Mouse (Mus musculus) forebrain, embryonic 12.5 days (tissue): ENCODE data around the gene Gprc5b. TPM values are rescaled to one million over a fixed set of nuclear protein-coding genes. Genes with fewer than 3 reads are reported as not detected.

Experiments
- ATAC-seq: fragments of 200-750 bp; cut with Nextera tagmentation; 2 replicates; pipeline ENCODE4 v1.8.0; 2017; ENCODE audit warnings: moderate TSS enrichment; ENCODE audit not compliant: low FRiP score
- H3K27ac ChIP-seq: fragments of 300-500 bp; sonication (generic); 2 replicates; pipeline ENCODE4 v1.5.1; 2016; ENCODE audit warnings: mild to moderate bottlenecking
- H3K27me3 ChIP-seq: fragments of 300-500 bp; sonication (generic); 2 replicates; pipeline ENCODE4 v1.6.1; 2016; ENCODE audit warnings: mild to moderate bottlenecking
- H3K36me3 ChIP-seq: fragments of 300-500 bp; sonication (generic); replicated peaks from 2 replicates; pipeline ENCODE4 v1.6.1; 2016; ENCODE audit warnings: mild to moderate bottlenecking
- H3K4me1 ChIP-seq: fragments of 300-500 bp; sonication (generic); 2 replicates; pipeline ENCODE4 v1.6.1; 2016
- H3K4me2 ChIP-seq: fragments of 300-500 bp; sonication (generic); 2 replicates; pipeline ENCODE4 v1.6.1; 2016; ENCODE audit warnings: mild to moderate bottlenecking, moderate library complexity
- H3K4me3 ChIP-seq: fragments of 300-500 bp; sonication (generic); replicated peaks from 2 replicates; pipeline ENCODE4 v1.5.1; 2016; ENCODE audit warnings: mild to moderate bottlenecking
- H3K9ac ChIP-seq: fragments of 300-500 bp; sonication (generic); 2 replicates; pipeline ENCODE4 v1.6.1; 2016; ENCODE audit warnings: mild to moderate bottlenecking
- H3K9me3 ChIP-seq: fragments of 300-500 bp; sonication (generic); 2 replicates; pipeline ENCODE4 v1.6.1; 2016
- WGBS: fragments of 180-500 bp; shearing (Covaris S2); methylation state at CpG from one replicate; pipeline ENCODE4 v1.1.7; 2016; 5-methylcytosine and 5-hydroxymethylcytosine counted together
- polyA plus RNA-seq: library from polyadenylated mRNA; unstranded; fragments of >200 nt; fragmentation: Nextera tagmentation; extraction: Ambion mirVana; gene quantifications from 2 replicates; pipeline ENCODE4 v1.2.1, GENCODE M21; 2016

Gprc5b gene
- polyA plus RNA-seq, 1 experiment from 2014 or later, result 15.1 TPM

DNA sequence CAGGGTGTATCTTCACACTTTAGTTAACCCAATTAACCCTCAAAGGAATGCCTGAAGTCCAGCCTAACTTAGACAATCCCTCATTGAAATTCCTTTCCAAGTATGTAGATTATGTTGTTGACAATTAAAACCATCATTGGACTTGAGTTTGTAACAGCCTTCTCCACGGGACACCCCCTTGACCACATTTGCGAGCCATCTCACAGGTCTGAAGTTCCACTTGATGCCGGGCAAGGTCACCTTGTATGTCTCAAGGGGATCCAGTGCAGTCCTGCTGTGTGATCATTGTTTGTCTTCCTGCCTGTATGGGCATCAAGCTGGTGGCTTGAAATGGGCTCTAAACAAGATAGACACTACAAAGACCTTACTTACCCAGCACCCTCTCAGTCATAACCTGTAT lies 26.1 kb downstream of the Gprc5b start:
- WGBS, result 86% methylated on average over 3 of the region's 3 CpGs
- no peak overlapping the region for H3K27ac ChIP-seq
- H3K4me2 ChIP-seq, result no peak overlapping the region
- no peak overlapping the region for H3K9ac ChIP-seq
- no peaks in the 10 kb centered on the region for H3K27me3 ChIP-seq
- ATAC-seq, result no peak
- no peaks in the 10 kb centered on the region for H3K9me3 ChIP-seq
- H3K36me3 ChIP-seq, result peaks cover 32% of the 10 kb centered on the region
- H3K4me1 ChIP-seq, result peaks cover 18% of the 10 kb centered on the region
- no peak overlapping the region for H3K4me3 ChIP-seq

DNA sequence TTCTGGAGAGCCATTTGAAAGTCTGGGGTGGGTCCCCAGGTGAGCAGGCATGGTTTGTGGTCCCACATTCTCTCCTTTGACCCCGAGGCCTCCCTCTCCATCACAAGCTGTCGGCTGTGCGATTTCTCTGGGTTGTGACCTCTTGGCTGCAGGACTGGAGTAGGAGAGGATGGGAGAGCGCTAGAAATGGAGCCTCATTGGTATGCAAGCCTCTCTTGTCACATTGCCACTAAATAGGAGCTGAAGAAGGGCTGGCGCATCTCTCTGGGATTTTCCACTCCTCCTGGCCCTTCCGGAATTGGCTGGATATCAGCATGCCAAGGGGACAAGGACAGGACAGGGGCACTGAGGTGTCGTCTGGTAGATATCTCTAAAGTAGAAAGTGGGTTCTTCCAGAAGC lies 29.8 kb downstream of the Gprc5b start:
- Histone ChIP-seq H3K27ac (no peak overlapping the region), H3K9me3 (no peaks in the 10 kb centered on the region), H3K4me2 (no peak overlapping the region), H3K4me3 (no peak overlapping the region), H3K9ac (no peak overlapping the region), H3K4me1 (peaks cover 5% of the 10 kb centered on the region; the same call in 1 of the 2 replicates), H3K27me3 (no peaks in the 10 kb centered on the region), H3K36me3 (peaks cover 7% of the 10 kb centered on the region)
- 18% methylated on average over 7 of the region's 7 CpGs for WGBS
- ATAC-seq, result no peak

DNA sequence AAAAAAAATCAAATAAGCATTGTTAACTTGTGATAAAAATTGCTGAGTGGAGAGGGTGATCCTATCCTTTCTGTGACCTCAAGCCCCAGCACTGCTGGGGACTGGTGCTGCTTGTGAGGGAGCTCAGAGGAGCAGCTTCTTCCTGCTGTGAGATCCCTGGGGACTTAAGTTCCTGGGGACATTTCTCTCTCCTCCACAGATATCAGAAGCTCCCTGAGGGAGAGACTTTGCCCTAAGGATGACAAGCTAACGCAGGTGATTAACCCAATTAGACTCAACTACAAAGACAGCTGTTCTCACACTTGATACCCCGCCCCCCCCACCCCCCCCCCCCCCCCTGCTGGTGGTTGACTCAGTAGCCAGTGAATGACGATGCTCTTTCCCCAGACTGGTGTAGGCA lies 30.2 kb downstream of the Gprc5b start:
- Histone ChIP-seq H3K4me2 (no peak overlapping the region), H3K36me3 (peaks cover 7% of the 10 kb centered on the region), H3K9ac (no peak overlapping the region), H3K9me3 (no peaks in the 10 kb centered on the region), H3K27ac (no peak overlapping the region), H3K27me3 (no peaks in the 10 kb centered on the region), H3K4me3 (no peak overlapping the region), H3K4me1 (peaks cover 5% of the 10 kb centered on the region; the same call in 1 of the 2 replicates)
- no peak for ATAC-seq
- WGBS, result 3% methylated on average over 2 of the region's 3 CpGs

DNA sequence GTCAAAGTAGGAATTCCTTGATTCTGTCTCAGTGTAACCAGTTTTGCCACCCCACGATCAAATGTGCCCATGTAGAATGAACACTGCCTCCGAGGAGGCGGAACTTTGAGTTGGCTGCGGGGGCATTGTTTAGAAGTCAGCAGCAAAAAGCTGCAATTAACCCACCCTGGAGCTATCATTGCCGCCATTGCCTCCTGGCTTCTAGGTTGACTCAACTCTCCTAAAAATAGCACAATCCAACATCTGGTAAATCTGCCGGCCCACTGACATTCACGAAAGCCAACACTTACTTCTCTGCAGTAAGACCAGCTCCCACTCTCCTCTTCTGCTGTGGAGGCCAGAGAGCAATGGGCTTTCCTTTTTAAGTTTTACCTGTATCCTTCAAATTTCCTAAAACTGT lies 35.8 kb downstream of the Gprc5b start:
- 78% methylated on average over 7 of the region's 7 CpGs for WGBS
- Histone ChIP-seq H3K36me3 (no peaks in the 10 kb centered on the region), H3K9ac (no peak overlapping the region), H3K4me2 (no peak overlapping the region), H3K9me3 (no peaks in the 10 kb centered on the region), H3K4me3 (no peak overlapping the region), H3K27me3 (no peaks in the 10 kb centered on the region), H3K27ac (no peak overlapping the region), H3K4me1 (no peaks in the 10 kb centered on the region)
- ATAC-seq, result no peak

DNA sequence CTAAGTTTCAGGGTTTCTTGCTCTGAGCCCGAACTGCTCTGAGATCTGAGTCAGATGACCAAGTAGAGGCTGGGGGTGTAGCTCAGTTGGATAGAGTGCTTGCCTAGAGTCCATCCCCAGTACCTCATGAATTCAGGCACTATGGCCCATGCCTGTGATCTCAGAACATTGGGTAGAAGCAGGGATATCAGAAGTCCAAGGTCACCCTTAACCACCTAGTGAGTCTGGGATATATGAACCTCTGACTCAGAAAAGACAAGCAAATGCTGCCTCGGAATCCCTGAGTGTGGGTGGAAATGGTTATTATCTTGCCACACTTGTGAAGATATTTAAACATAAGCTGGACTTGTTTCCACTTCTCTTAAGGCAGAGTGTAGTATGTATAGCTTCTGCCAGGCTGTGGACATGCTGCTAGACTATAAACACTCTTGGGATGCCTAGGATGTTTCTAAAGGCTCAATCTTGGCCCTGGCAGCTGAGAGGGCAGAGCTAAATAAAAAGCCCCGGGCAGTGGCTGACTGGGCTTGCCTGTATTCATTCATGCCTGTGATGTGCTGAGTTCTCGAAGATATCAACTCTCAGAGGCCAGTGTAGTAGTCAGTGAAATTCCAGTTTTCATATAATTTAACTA lies 38.3 kb downstream of the Gprc5b start:
- WGBS, result 85% methylated on average over 4 of the region's 4 CpGs
- no peaks in the 10 kb centered on the region for H3K4me1 ChIP-seq
- no peak overlapping the region for H3K4me2 ChIP-seq
- no peaks in the 10 kb centered on the region for H3K36me3 ChIP-seq
- H3K9ac ChIP-seq, result no peak overlapping the region
- no peak overlapping the region for H3K4me3 ChIP-seq
- no peak overlapping the region for H3K27ac ChIP-seq
- no peak for ATAC-seq
- H3K9me3 ChIP-seq, result no peaks in the 10 kb centered on the region
- no peaks in the 10 kb centered on the region for H3K27me3 ChIP-seq

DNA sequence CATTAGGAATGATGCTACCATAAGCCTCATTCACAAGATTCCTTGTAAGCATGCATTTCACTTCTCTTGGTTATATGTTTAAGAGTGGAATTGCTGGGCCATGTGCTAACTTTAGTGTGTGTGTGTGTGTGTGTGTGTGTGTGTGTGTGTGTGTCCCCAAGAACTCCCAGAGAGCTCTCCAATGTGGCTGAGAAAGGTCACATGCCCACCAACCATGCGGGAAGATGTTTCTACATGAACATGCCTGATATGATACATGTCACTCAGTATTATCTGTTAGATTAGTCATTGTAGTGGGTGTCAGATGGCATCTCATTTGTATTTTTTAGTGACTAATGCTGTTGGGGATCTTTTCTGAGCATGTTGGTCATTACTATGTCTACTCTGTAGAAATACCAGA lies 40.0 kb downstream of the Gprc5b start:
- no peaks in the 10 kb centered on the region for H3K36me3 ChIP-seq
- H3K27me3 ChIP-seq, result no peaks in the 10 kb centered on the region
- no peak for ATAC-seq
- H3K9ac ChIP-seq, result no peak overlapping the region
- no peak overlapping the region for H3K27ac ChIP-seq
- WGBS, result 90% methylated on average over 1 of the region's 1 CpGs
- H3K4me2 ChIP-seq, result no peak overlapping the region
- H3K4me3 ChIP-seq, result no peak overlapping the region
- H3K9me3 ChIP-seq, result no peaks in the 10 kb centered on the region
- peaks cover 1% of the 10 kb centered on the region; the same call in 1 of the 2 replicates for H3K4me1 ChIP-seq

DNA sequence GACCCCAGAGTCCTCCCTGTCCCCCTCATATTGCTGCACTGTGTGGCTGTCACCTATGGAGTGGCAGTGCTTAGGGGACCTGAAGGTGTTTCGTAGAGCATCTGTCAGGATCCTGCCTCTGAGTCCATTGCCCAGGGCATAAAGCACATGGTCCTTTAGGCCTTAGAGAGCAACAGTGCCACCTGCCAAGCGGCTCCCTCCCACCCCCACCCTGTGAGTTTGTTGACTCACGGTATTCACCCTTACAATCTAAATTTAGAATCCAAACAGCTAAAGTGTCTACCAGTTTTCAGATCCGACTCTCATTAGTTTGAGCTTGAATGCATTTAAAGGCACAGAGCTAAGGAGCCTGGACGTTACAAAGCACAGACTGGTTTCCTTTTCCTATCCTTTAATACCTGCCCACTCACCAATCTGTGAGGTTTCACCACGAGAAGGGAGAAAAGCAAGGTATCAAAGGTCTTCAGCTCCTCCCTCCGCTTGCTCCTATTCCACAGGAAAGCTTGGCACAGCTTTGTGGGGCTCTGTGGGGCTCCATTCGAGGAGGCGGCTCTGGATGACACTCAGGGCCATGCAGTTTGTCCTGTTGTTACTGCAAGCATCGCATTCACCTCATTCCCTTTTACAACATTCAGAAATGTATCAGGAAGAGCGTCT lies 41.3 kb downstream of the Gprc5b start:
- ATAC-seq, result no peak
- Histone ChIP-seq H3K27me3 (no peaks in the 10 kb centered on the region), H3K9me3 (no peaks in the 10 kb centered on the region), H3K4me3 (no peak overlapping the region), H3K4me2 (no peak overlapping the region), H3K4me1 (peaks cover 4% of the 10 kb centered on the region; the same call in 1 of the 2 replicates), H3K27ac (no peak overlapping the region), H3K36me3 (no peaks in the 10 kb centered on the region), H3K9ac (no peak overlapping the region)
- WGBS, result 66% methylated on average over 11 of the region's 11 CpGs

DNA sequence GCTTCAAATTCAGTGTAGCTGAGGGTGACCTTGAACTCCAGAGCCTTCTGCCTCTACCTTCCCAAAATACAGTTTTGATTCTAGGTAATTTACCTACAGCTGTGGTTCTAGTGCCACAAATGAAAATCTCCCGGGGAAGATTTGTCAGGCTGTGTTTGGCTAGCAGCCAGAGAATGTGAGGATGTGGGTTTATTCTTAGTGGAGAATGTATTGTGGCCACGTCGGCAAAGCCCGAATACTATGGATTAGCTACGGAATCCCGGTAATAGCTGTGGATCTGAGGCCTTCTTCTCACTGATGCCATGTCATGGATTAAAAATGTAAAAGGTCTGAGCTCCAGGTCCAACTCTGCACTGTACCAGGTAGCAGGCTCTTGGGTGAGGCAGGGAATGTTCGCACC lies 45.3 kb downstream of the Gprc5b start:
- WGBS, result 75% methylated on average over 7 of the region's 7 CpGs
- no peak for ATAC-seq

DNA sequence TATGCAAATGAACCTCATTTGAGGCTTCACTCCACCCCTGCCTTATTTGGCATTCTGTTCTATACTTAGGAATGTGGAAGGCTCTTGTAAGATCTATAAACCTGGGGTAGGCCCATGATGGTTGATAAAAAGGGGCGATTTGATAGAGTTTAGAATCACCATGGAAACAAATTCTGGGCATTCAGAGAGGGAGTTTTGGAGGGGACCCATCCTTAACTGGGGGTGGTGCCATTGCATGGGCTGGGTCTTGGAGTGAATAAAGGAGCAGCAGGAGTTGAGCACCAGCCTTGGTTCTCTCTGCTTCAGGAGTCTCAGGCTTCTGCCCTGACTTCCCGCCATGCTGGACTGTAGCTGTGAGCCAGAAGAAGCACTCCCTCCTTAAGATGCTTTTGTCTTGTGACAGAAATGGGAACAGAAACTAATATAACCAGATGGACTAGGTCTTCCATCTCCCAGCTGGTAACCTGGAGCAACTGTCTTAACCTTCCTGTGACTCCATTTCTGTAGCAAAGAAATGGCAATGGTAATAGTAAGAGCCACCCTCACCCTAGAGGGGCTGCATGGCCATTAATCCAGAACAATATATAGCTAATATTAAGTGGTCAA lies 46.2 kb downstream of the Gprc5b start:
- Histone ChIP-seq H3K4me3 (no peak overlapping the region), H3K9me3 (no peaks in the 10 kb centered on the region)
- WGBS, result 52% methylated on average over 2 of the region's 2 CpGs

More for the DNA sequence above, 45.3 kb downstream of the Gprc5b start:
- Histone ChIP-seq H3K4me1 (peaks cover 4% of the 10 kb centered on the region; the same call in 1 of the 2 replicates), H3K9ac (no peak overlapping the region), H3K27ac (no peak overlapping the region), H3K27me3 (no peaks in the 10 kb centered on the region), H3K36me3 (no peaks in the 10 kb centered on the region), H3K9me3 (no peaks in the 10 kb centered on the region), H3K4me2 (no peak overlapping the region), H3K4me3 (no peak overlapping the region)

DNA sequence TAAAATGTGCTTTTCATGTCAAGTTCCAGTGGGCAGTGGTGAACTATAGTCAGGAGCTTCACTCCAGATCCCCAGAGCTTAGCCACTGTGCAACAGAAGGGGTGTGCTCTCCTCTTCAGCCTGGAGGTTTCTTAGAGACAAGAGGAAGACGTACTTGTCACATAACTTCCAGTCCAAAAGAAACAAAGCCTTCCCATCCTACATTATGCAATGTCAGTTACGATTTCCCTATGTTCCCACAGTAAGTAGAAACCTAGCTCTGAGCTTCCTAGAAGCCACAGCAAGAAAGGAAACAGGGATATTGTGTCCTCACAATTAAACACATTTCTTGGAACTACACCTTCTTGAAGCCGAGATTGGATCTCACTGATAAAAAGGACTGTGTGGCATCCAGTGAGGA lies 47.8 kb downstream of the Gprc5b start:
- no peaks in the 10 kb centered on the region for H3K9me3 ChIP-seq
- ATAC-seq, result no peak
- no peaks in the 10 kb centered on the region for H3K27me3 ChIP-seq
- no peak overlapping the region for H3K4me3 ChIP-seq
- 55% methylated on average over 3 of the region's 3 CpGs for WGBS
- no peak overlapping the region for H3K27ac ChIP-seq
- no peak overlapping the region for H3K9ac ChIP-seq
- H3K4me2 ChIP-seq, result no peak overlapping the region
- H3K36me3 ChIP-seq, result no peaks in the 10 kb centered on the region
- peaks cover 8% of the 10 kb centered on the region for H3K4me1 ChIP-seq

More for the DNA sequence above, 46.2 kb downstream of the Gprc5b start:
- Histone ChIP-seq H3K27me3 (no peaks in the 10 kb centered on the region), H3K9ac (no peak overlapping the region), H3K27ac (no peak overlapping the region), H3K36me3 (no peaks in the 10 kb centered on the region), H3K4me1 (peaks cover 4% of the 10 kb centered on the region; the same call in 1 of the 2 replicates), H3K4me2 (no peak overlapping the region)
- no peak for ATAC-seq

DNA sequence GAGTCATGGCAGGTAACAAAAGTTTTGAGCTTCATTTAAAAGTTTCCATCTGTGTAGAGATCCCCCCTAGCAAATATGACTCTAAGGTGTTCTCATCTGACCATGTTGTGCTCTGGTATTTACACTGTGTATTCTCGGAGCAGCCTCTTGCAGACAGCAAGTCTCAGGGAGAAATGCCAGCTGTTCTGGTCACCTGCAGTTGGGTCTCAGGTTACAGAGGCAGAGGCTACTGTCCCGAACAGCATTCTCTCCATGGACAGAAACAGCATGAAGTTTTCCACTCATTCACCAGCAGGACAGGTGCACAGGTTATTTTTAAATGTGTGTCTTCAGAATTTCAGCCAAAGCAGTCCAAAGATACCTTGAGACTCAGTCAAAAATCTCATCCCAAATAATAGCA lies 50.1 kb downstream of the Gprc5b start:
- Histone ChIP-seq H3K36me3 (no peaks in the 10 kb centered on the region), H3K4me2 (no peak overlapping the region), H3K27ac (no peak overlapping the region), H3K4me3 (no peak overlapping the region), H3K4me1 (peaks cover 5% of the 10 kb centered on the region), H3K27me3 (no peaks in the 10 kb centered on the region), H3K9me3 (no peaks in the 10 kb centered on the region), H3K9ac (no peak overlapping the region)
- 23% methylated on average over 2 of the region's 2 CpGs for WGBS
- ATAC-seq, result no peak

DNA sequence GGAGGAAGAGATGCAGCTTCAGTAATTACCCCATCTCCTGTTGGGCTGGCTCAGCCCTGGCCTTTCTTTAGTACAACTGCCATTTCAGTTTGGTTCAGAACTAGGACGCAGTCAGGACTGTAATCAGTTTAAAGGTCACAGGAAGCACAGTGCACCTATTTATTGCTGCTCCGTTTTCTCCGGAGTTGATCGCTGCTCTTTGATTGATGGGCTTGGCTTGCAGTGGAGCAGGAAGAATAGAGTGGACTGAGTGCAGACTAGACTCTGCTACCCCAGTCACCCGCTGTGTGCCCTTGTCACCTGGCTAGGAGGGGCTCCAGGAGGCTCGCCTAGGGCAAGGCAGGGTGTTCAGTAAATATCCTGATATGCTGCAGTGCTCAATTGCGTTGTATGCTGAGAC lies 51.8 kb downstream of the Gprc5b start:
- H3K27ac ChIP-seq, result no peak overlapping the region
- no peaks in the 10 kb centered on the region for H3K36me3 ChIP-seq
- peaks cover 4% of the 10 kb centered on the region; the same call in 1 of the 2 replicates for H3K4me1 ChIP-seq
- H3K9ac ChIP-seq, result no peak overlapping the region
- WGBS, result 69% methylated on average over 7 of the region's 7 CpGs
- H3K9me3 ChIP-seq, result no peaks in the 10 kb centered on the region
- no peak for ATAC-seq
- no peak overlapping the region for H3K4me3 ChIP-seq
- H3K27me3 ChIP-seq, result no peaks in the 10 kb centered on the region
- no peak overlapping the region for H3K4me2 ChIP-seq

DNA sequence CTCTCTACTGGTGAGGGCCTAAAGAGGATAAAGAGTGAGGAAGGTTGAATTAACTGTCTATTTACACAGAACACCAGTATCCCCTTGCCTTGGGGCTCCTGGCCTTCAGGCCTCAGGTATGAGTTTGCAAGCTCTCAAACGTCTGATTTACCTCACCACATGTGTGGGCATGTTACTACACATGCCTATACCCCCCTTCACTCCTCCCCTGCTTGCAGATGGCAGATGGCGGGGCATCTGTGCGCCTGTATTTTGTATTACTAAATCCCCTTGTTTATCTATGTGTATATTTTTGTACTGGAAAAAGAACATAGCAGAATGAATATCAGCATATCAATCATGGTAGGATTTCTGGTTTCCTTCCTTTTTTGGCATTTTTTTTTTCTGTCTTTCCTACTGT lies 52.7 kb downstream of the Gprc5b start:
- no peak for ATAC-seq
- WGBS, result 84% methylated on average over 3 of the region's 3 CpGs
- Histone ChIP-seq H3K27ac (no peak overlapping the region), H3K36me3 (no peaks in the 10 kb centered on the region), H3K4me1 (peaks cover 4% of the 10 kb centered on the region), H3K9me3 (no peaks in the 10 kb centered on the region), H3K4me3 (no peak overlapping the region), H3K9ac (no peak overlapping the region), H3K4me2 (no peak overlapping the region), H3K27me3 (no peaks in the 10 kb centered on the region)
